Mouse (Mus musculus): ENCODE data around the gene Hspa8. TPM values are rescaled to one million over a fixed set of nuclear protein-coding genes. Genes with fewer than 3 reads are reported as not detected.

The Hspa8 gene
- total and polyA plus RNA-seq, 3 experiments = 2,915 to 7,761 (median 6,462) TPM

- Histone ChIP-seq H3K79me2 (replicated peaks; ENCODE audit: control insufficient read depth, extremely low read depth, insufficient read depth, poor library complexity, severe bottlenecking) (no peaks in the 10 kb centered on the region), H3K4me3 (replicated peaks in 1 of 3; ENCODE audit: low read depth in 2 of 3, low read length in 2 of 3, poor library complexity in 1 of 3) (no peak overlapping the region), H3K9me3 (replicated peaks; ENCODE audit: low read length) (no peaks in the 10 kb centered on the region), H3K27me3 (replicated peaks) (no peaks in the 10 kb centered on the region), H3K4me2 (ENCODE audit: insufficient read depth, low read depth, poor library complexity, severe bottlenecking) (no peak overlapping the region), H3K36me3 (replicated peaks in 1 of 2; ENCODE audit: control insufficient read depth in 1 of 2, insufficient read depth in 1 of 2, low read length in 1 of 2) (no peaks in the 10 kb centered on the region), H3K27ac (ENCODE audit: insufficient read depth, low read depth) (no peak overlapping the region), H3K9ac (ENCODE audit: insufficient read depth, low read depth) (no peak overlapping the region), H3K4me1 (ENCODE audit: control insufficient read depth in 1 of 2, insufficient read depth in 2 of 2) (peaks cover under 1 to 2% of the 10 kb centered on the region in 2 experiments; a peak in 3 of 4 replicates)
- TF ChIP-seq E2F4 (IDR thresholded peaks at IDR 0.05; ENCODE audit: insufficient replicate concordance, low read depth, low read length) (no peak), USF2 (conservative IDR thresholded peaks at IDR 0.05; ENCODE audit: low read depth, low read length) (no peak), MXI1 (IDR thresholded peaks at IDR 0.05; ENCODE audit: low read depth, low read length) (no peak)
- in situ Hi-C loops (cut with MboI; ENCODE audit: low pct_ligation_motif_present, low pct_unique_long_range_greater_than_20kb, low sequenced_read_pairs) (no loop called here), dilution Hi-C loops (cut with MboI; ENCODE audit: extremely low pct_ligation_motif_present, extremely low pct_unique_long_range_greater_than_20kb, low sequenced_read_pairs) (no loop called here)
- no peak for DNase-seq (ENCODE audit: extremely low read depth)
These were observed 24.7 kb upstream of the Hspa8 start for GRCm38 (mm10) chr9:40776044-40776443.

- H3K4me3 ChIP-seq (replicated peaks in 1 of 3; ENCODE audit: low read depth in 2 of 3, low read length in 2 of 3, poor library complexity in 1 of 3) = no peak overlapping the region
- no peaks in the 10 kb centered on the region for H3K36me3 ChIP-seq (replicated peaks in 1 of 2; ENCODE audit: control insufficient read depth in 1 of 2, insufficient read depth in 1 of 2, low read length in 1 of 2)
- no peak for TF ChIP-seq CHD1 (IDR thresholded peaks at IDR 0.05; ENCODE audit: low read depth, low read length)
- no peak for TF ChIP-seq CTCF (conservative IDR thresholded peaks at IDR 0.05 in 1 of 2, IDR thresholded peaks at IDR 0.05 in 1 of 2; ENCODE audit: low read depth in 2 of 2, low read length in 2 of 2)
- no peak for TF ChIP-seq MYC (IDR thresholded peaks at IDR 0.05; ENCODE audit: low read depth, low read length)
- TF ChIP-seq TBP (conservative IDR thresholded peaks at IDR 0.05; ENCODE audit: low read depth, low read length) = no peak
- no peak for TF ChIP-seq MAX (IDR thresholded peaks at IDR 0.05; ENCODE audit: low read length)
- no peak for TF ChIP-seq HCFC1 (IDR thresholded peaks at IDR 0.05; ENCODE audit: low read depth, low read length)
- TF ChIP-seq NRF1 (IDR thresholded peaks at IDR 0.05; ENCODE audit: low read depth, low read length) = no peak
- TF ChIP-seq BHLHE40 (IDR thresholded peaks at IDR 0.05; ENCODE audit: low read depth, low read length) = no peak
- TF ChIP-seq ZC3H11A (IDR thresholded peaks at IDR 0.05; ENCODE audit: low read depth, low read length) = no peak
- no peak for TF ChIP-seq USF2 (conservative IDR thresholded peaks at IDR 0.05; ENCODE audit: low read depth, low read length)
- H3K4me2 ChIP-seq (ENCODE audit: insufficient read depth, low read depth, poor library complexity, severe bottlenecking) = no peak overlapping the region
- H3K9ac ChIP-seq (ENCODE audit: insufficient read depth, low read depth) = no peak overlapping the region
- H3K27me3 ChIP-seq (replicated peaks) = no peaks in the 10 kb centered on the region
- no peak for DNase-seq (ENCODE audit: extremely low read depth)
- in situ Hi-C loops (cut with MboI; ENCODE audit: low pct_ligation_motif_present, low pct_unique_long_range_greater_than_20kb, low sequenced_read_pairs) (no loop called here), dilution Hi-C loops (cut with MboI; ENCODE audit: extremely low pct_ligation_motif_present, extremely low pct_unique_long_range_greater_than_20kb, low sequenced_read_pairs) (no loop called here)
- no peaks in the 10 kb centered on the region for H3K79me2 ChIP-seq (replicated peaks; ENCODE audit: control insufficient read depth, extremely low read depth, insufficient read depth, poor library complexity, severe bottlenecking)
- no peaks in the 10 kb centered on the region for H3K9me3 ChIP-seq (replicated peaks; ENCODE audit: low read length)
- 0 out of 4 replicates have a peak, but pooled peaks cover 0 to 2% of the 10 kb centered on the region in 2 experiments for H3K4me1 ChIP-seq (ENCODE audit: control insufficient read depth in 1 of 2, insufficient read depth in 2 of 2)
- no peak overlapping the region for H3K27ac ChIP-seq (ENCODE audit: insufficient read depth, low read depth)
These were observed 24.1 kb upstream of the Hspa8 start for GRCm38 (mm10) chr9:40776459-40777248.

GRCm38 (mm10) chr9:40780111-40780510, 20.7 kb upstream of the Hspa8 start:
- no peaks in the 10 kb centered on the region for H3K36me3 ChIP-seq (replicated peaks in 1 of 2; ENCODE audit: control insufficient read depth in 1 of 2, insufficient read depth in 1 of 2, low read length in 1 of 2)
- H3K9ac ChIP-seq (ENCODE audit: insufficient read depth, low read depth) = no peak overlapping the region
- no peak overlapping the region for H3K27ac ChIP-seq (ENCODE audit: insufficient read depth, low read depth)
- DNase-seq (ENCODE audit: extremely low read depth) = no peak
- TF ChIP-seq MAX (IDR thresholded peaks at IDR 0.05; ENCODE audit: low read length) (no peak), MXI1 (IDR thresholded peaks at IDR 0.05; ENCODE audit: low read depth, low read length) (no peak), RCOR1 (conservative IDR thresholded peaks at IDR 0.05; ENCODE audit: low read depth, low read length) (no peak), EP300 (IDR thresholded peaks at IDR 0.05; ENCODE audit: low read length) (no peak), IRF4 (IDR thresholded peaks at IDR 0.05; ENCODE audit: low read depth, low read length) (no peak), ZNF384 (IDR thresholded peaks at IDR 0.05; ENCODE audit: low read depth, low read length) (no peak), MYC (IDR thresholded peaks at IDR 0.05; ENCODE audit: low read depth, low read length) (no peak), SIN3A (IDR thresholded peaks at IDR 0.05; ENCODE audit: low read length) (no peak), POLR2A (IDR thresholded peaks at IDR 0.05; ENCODE audit: low read depth, low read length) (no peak), JUND (conservative IDR thresholded peaks at IDR 0.05; ENCODE audit: low read depth, low read length) (no peak), JUN (IDR thresholded peaks at IDR 0.05; ENCODE audit: insufficient read depth, low read depth, low read length) (no peak), CHD2 (IDR thresholded peaks at IDR 0.05; ENCODE audit: low read length) (no peak), POLR2AphosphoS2 (IDR thresholded peaks at IDR 0.05; ENCODE audit: low read depth, low read length) (no peak)
- in situ Hi-C loops (cut with MboI; ENCODE audit: low pct_ligation_motif_present, low pct_unique_long_range_greater_than_20kb, low sequenced_read_pairs) (no loop called here), dilution Hi-C loops (cut with MboI; ENCODE audit: extremely low pct_ligation_motif_present, extremely low pct_unique_long_range_greater_than_20kb, low sequenced_read_pairs) (no loop called here)
- H3K4me3 ChIP-seq (replicated peaks in 1 of 3; ENCODE audit: low read depth in 2 of 3, low read length in 2 of 3, poor library complexity in 1 of 3) = no peak overlapping the region
- no peaks in the 10 kb centered on the region for H3K79me2 ChIP-seq (replicated peaks; ENCODE audit: control insufficient read depth, extremely low read depth, insufficient read depth, poor library complexity, severe bottlenecking)
- H3K4me1 ChIP-seq (ENCODE audit: control insufficient read depth in 1 of 2, insufficient read depth in 2 of 2) = peaks cover 10 to 23% of the 10 kb centered on the region in 2 experiments
- H3K4me2 ChIP-seq (ENCODE audit: insufficient read depth, low read depth, poor library complexity, severe bottlenecking) = no peak overlapping the region
- no peaks in the 10 kb centered on the region for H3K27me3 ChIP-seq (replicated peaks)
- H3K9me3 ChIP-seq (replicated peaks; ENCODE audit: low read length) = no peaks in the 10 kb centered on the region

Data from CH12.LX (cell line).